Mouse (Mus musculus): ENCODE measurements around the gene Bfsp2.

Gene Bfsp2

DNA sequence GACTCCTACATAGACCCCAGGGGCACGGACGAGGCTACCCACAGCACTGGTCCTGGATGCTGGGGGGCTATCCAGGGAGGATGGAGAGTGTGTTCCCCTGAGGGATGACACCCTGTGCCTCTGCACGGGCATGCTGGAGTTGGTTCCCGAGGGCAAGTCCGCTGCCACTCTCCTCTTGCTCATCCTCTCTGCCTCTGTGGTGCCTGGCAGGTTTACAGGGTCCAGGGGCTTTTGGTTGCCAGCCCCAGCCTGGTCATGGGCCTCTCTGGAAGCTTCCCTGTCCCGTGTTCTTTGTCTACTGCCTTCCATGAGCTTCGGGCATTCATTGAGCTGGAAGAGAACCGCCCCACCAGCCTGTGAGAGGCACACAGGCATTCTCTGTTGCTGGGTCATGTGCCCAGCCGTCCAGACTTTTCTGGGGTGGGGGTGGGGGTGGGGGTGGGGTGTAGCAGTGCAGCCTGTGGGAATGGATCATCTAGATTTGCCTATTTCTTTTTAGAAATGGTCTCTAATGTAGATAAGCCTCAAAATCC, at the start of gene Bfsp2:
Bfsp2 (minus strand) TSS at position 377 of the 533 bp plus-strand sequence.
- no peak for DNase-seq (ENCODE audit: low read depth, low spot score)

DNA sequence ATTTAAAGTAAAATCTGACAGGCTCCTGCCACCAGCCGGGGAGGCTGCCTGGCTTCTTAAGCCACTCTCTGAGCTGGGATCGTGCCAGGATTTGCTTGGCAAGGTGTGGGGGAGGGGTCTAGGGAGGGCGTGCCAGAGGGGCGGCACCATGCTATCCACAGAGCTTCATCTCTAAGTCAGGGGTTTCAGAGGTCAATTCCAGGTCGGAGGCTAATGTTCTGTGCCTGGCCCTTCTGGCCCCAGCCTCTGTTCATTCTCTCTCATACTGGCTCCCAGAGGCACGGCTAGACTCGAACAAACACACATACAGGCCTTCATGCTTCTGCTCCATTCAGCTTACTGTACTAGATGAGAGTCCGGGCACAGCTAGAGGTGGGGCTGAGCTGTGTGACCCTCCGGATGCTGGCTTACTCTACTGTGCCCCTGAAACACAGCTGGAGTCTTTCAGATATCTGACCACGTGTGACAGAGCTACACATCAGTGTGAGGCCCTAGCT, 44.9 kb upstream of the Bfsp2 start:
- no peak for DNase-seq (ENCODE audit: low read depth, low spot score)

DNA sequence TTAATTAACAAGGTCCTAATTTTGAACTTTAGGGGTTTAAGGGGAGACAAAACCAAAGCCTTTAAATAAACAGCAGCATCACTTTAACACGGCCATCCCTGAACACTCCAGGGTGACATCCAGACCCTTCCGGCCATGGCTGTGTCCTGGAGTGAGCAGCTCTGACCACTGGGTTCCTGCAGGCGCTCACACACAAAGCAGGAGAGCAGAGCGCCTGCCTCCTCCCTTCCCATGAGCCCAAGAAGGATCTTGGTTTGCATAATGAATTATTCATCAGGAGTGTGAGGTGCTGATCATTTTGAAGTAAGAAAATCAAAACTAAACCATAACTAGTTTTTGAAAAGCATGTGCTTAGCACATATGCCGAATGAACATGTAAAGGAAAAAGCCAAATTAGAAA, 44.4 kb upstream of the Bfsp2 start:
- DNase-seq (ENCODE audit: low read depth, low spot score): no peak

DNA sequence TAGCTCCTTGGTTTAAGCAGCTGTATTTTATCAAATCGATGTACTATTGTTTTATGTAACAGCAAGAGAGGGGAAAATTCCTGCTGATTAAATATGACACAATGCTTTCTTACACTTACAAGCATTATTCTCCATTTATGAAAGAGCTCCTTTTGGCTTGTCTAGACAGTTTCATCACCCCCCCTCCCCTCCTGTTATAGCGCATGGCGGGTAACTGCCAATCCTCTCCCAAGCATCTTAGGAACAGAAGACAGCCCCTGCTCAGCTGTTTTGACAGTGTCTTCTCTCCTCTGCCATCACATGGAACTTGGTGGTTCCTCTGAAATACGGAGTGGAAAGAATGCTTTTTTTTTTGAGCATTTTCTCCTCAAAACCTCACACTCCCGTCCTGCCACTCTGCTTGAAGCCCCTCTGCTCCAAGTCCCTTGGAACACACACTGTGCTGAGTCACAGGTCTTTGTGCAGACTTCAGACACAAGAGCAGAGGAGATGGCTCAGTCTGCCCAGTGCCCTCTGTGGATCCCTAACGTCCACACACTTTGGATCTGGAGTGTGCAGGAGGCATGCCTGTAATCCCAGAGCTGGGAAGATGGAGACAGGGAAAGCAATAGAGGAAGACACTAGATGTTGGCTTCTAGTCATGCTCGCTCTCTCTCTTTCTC, 43.7 kb upstream of the Bfsp2 start:
- DNase-seq (ENCODE audit: low read depth, low spot score): no peak

DNA sequence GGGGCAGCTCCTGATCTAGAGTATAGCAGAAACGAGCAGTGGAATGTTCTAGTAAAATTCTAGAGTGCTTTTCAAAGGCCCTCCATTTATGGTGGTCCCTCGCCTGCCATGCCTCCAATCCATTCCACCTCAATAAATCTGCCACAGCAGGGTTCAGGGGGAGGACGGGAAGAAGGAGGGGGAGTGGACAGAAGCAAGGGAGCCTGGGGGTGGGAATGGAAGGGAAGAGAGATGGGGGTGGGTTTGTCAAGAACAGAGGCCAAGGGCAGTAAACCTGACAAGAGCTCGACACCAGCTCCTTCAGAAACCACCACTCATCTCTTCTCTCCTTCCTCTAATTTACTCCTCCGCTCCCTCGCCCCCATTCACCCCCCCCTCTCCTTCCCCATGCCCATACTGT, 42.8 kb upstream of the Bfsp2 start:
- DNase-seq (ENCODE audit: low read depth, low spot score): no peak

DNA sequence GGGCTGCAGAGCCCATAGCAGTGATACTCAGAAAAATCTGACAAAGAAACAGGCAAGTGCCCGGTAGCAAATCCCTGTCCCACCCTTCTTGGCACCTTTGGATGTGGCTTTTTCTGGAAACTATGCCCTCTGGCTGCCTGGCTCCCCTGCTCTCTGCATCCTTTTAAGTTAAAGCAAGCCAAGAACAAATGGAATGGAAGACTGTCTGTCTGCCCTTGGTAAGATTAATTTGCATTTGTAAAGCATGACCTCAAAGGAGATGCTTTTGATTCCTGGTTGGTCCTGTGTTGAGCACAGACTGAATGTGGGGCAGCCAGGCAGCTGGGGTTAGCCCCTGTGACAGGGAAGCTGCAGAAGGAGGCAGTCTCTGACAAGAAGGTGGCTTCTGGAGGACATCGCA, 33.7 kb upstream of the Bfsp2 start:
- no peak for DNase-seq (ENCODE audit: low read depth, low spot score)

DNA sequence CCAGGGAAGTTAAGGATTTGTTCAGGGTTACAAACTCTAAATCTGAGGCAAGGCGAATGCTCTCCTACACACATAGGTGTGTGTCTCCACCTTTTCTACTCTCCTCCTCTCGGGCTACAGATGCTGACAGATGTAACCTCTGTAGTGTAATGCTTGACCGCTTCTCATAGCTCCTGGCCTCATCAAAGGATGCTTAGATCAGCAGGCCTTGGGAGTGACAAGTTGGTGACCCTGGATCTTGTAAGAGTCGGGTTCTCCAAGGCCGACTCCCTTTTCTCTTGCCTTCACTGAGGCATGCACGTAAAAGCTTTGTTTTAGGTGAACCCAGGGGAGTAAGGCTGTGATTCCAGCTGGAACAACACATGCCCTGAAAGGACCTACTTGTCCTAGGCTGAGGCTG, 32.0 kb upstream of the Bfsp2 start:
- DNase-seq (ENCODE audit: low read depth, low spot score): no peak

DNA sequence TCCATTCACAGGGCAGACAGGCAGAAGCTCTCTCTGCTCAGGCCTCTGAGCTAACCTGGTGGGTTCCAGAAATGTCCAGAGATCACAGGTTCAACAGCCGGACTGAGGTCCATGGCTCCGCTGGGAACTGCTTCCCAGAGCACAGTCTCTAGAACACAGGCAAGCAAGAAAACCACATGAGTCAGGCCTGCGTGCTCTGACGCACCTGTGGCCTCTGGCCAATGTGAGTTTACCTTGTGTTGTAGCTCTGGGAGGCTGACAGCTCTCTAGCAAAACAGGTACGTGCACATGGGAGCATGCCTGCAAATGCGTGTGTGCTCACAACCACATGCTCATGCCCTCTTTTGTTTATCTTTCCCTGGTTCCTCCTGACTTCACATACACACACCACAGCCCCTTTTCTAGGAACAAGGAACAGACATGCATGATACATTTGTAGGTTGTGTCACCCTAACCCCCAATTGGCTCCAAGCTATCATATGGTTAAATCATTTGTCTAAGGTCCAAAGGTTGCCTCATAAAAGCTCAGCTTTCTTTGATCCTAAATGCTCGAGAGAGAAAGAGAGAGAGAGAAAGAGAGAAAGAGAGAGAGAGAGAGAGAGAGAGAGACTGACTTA, 26.9 kb upstream of the Bfsp2 start:
- DNase-seq (ENCODE audit: low read depth, low spot score): no peak

DNA sequence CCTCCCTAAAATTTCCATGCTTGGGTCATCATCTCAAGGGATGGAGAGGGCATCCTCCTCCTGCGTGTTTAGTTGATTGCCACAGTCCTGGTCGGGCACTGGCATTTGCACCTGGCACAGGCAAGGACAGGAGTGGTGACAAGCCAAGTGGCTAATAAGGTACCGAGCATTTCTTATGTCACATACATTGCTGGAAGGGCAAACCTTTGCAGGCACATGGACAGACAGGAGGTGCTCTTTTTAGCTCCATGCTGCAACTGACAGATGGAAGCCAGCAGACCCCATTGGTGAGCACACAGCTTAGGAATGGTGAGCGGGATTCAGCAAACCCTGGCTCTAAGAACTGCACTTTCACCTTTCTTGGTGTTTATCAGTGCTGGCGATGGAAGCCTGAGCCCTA, 24.8 kb upstream of the Bfsp2 start:
- no peak for DNase-seq (ENCODE audit: low read depth, low spot score)

DNA sequence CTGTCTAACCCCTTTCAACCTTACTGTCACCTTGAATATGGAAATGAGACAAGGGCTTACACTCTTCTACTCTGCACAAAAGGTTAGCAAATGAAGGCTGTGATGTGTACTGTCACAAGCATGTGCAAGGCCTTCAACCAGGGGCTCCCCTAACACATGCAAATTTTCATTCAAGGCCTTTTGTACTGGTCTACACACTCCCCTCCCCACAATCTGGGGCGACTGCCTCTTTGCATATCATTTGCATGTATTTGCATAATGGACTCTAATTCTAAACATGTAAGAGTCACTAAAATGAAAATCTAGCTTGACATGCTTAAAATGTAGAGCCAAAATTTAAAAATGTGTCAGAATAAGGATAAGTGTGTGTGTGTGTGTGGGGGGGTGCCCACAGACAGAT, 24.4 kb upstream of the Bfsp2 start:
- DNase-seq (ENCODE audit: low read depth, low spot score): no peak

DNA sequence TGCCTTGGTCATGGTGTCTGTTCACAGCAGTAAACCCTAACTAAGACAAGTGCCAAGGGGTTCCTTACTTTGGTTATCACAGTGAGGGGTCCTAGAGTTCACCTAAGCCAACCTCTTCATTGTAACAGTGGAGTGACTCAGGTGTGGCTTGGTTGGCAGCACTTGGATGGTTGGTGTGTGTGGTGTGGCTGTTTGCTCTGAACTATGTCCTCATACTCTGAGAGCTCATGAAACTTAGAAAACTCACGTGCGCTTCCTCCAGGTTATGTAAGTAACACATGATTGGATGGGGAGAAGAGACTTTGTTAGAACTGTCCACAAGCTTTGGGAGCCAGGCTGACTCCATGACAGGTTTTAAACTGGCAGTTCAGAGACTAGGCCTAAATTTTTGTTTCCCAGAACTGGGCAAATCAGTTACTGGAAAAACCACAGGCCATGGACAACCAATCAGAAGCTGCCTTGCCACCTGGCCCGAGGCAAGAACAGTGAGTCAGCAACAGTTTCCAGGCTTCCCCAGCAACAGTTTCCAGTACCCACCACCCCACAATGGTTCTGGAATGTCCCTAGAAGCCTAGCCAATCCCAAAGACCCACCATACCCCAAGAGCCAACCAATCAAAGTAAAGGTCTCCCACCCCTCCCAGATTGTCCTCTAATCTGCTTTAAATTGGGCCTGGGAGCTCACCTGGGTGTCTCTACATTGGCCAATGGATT, 23.5 kb upstream of the Bfsp2 start:
- no peak for DNase-seq (ENCODE audit: low read depth, low spot score)

DNA sequence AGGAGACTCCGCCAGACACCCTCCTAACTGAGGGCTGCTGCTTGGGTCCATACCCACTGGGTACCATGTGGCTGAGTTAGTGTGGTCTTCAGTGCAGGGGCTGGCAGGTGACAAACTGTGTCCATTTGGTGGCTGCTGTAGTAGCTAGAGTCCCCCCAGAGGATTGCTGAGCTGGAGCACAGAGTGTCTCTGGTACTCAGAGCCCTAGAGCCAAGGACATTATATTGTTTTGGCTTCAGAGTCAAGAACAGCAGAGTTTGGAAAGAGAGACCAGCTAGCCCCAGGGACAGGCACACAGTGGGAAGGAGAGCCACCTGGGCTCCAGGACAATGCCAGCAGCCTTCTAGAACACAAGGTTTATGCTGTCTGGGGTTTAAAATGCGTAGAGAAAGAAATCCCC, 22.4 kb upstream of the Bfsp2 start:
- no peak for DNase-seq (ENCODE audit: low read depth, low spot score)

DNA sequence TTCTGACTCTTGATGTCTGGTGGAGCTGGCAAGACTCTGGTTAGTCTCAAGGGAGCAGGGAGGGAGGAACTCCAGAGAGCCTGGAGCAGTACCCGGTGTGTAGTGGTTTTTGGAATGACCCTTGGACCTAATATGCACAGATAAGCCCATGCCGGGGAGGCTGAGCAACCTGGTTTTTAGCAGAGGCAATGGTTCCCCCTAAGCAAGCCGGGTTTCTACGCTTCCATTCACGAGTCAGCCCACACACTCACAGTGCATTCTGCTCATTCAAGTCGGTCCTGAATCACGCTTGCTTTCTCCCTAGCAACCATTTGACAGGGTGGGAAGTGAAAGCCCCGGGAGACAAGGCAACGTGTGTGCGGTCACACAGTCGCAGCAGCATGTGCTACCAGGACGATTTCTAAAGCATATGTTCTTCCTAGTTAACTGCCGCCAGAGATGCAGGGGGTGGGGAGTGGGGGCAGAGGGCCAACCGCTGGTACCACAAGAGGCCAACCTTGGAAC, 21.7 kb upstream of the Bfsp2 start:
- no peak for DNase-seq (ENCODE audit: low read depth, low spot score)

DNA sequence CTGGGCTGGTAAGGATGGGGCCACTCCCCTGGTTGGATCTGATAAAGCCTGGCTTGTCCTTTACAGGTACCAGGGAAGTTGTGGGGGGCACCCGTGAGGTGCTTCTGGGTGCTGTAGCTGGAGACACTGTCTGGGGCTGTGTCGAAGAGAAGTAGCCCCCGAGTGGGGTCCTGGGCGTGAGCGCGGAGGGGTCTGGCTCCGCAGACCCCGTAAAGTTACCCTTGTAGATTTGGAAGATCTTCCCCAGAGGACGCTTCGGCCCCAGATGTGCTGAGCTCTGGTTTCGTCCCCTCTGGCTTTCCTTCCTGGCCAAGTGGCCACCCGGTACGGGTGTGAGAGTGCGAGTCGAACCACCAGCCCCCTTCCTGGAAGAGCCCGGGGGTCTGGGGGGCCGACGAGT, 19.1 kb upstream of the Bfsp2 start:
- DNase-seq (ENCODE audit: low read depth, low spot score): no peak

DNA sequence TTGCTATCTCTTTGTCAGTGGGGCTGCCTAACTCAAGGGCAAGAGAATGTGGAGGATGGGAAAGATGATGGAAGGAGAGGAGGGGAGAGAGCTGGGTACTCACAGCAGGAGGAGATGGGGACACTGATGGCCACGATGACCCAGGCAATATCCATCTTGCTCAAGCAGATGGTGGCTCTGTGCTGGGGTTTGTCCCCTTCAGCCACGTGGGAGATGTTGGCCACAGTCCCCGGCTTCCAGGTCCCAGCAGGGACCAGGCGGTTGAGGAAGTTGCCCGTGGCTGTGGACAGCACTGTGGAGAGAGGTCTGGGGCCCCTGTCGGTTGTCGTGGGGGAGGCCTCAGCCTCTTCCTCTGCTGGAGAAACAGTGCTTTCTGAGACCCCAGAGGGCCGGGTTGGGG, 18.5 kb upstream of the Bfsp2 start:
- DNase-seq (ENCODE audit: low read depth, low spot score): no peak

DNA sequence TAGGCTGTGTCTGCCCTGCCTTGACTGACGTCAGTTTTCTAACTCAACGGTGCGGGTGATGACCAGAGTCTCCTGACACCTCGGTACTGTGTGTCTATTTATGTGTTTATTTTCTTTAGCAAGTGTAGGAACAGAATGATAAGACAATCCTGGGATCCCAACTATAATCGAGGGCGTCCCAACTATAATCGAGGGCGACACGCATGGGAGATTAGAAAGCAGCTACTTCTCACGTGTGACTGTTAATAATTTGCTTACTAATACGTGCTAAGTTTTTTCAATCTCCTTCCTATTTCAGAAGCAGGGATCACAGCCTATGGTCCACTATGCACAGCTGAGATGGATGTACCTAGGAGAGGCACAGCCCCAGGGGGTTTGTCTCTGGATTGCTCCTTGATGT, 15.2 kb upstream of the Bfsp2 start:
- DNase-seq (ENCODE audit: low read depth, low spot score): no peak

DNA sequence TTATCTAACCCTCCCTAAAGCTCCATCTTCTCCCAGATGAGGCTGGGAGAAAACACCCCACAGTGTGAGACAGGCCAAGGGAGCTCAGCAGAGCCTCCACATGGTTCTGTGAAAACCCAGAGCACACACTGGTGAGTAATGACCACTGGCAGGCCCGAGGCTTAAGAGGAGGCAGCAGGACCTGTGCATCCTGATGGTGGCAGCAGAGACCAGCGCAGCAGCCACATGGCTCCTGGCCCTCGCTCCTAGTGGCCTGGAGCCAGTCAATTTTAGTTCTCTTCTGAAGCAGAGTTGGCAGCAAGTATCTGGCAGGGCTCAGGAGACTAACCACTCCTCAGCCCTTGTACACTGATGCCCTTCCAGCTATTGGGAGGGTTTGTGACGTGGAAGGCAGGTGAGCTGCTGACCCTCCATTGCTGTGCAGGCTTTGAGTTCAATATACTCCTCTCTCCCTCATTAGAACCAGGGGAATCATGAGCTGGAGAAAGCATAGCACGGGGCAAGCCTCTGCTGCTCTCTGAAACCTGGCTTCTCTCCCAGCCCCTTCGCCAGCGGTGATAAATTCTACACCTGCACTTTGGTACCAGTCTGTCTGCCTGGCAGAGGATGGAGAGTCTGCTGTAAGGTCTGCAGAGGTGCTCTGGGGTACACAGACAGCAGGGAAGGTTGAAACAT, 14.3 kb upstream of the Bfsp2 start:
- DNase-seq (ENCODE audit: low read depth, low spot score): peak; percentile 67

DNA sequence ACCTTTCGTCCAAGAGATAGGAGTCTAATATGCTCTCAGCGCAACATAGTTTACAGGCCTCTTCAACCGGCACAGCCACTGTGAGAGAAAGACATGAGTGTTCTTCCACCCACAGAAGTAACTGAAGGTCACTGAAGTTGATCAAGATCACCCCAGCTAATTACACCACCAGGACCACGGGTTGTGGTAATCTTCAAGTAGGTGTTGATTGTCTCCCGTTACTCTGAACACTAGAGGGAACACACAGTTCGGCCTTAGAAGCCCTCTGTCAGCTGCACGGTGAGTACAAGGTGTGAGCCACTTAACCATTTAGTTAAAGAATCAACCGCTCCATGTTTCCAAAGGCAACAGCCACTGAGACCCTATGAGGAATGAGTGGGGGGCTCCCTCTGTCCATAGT, 11.8 kb upstream of the Bfsp2 start:
- no peak for DNase-seq (ENCODE audit: low read depth, low spot score)

DNA sequence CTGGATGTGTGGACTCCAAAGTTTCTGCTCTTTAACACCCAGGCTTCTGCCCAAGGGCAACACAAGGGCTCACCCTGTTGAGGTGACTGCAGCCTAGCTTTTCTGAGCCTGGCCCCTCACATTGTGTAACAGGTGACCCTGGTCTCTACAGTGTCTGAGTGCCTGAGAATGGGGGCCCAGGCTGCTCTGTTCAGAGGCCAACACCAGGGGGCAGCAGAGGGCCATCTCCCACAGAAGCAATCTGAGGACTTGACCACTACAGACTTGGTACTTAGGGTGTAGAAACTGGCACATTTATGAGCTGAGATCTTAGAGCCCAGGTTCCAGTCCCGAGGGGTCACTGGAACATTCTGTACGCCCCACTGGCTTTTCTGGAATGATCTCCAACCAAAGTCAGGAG, 10.2 kb upstream of the Bfsp2 start:
- peak; percentile 77 for DNase-seq (ENCODE audit: low read depth, low spot score)

DNA sequence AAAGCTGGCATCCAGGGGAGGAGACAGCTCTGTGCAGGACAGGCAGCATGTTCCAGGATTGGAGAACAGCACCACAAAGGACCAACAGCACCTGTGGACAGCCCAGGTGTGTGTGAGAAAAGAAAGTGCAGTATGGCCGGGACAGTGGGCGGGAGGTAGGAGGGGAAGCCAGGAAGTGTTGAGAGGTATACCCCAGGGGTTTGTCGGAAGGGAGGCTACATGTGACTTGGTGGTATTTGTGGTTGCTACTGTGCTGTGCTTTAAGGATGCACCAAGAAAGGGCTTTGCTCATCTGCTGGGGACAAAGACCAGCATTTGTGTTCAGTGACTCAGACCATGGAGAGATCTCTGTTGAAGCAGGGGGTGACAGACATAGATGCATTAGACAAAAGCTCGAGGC, 9.7 kb upstream of the Bfsp2 start:
- DNase-seq (ENCODE audit: low read depth, low spot score): no peak

DNA sequence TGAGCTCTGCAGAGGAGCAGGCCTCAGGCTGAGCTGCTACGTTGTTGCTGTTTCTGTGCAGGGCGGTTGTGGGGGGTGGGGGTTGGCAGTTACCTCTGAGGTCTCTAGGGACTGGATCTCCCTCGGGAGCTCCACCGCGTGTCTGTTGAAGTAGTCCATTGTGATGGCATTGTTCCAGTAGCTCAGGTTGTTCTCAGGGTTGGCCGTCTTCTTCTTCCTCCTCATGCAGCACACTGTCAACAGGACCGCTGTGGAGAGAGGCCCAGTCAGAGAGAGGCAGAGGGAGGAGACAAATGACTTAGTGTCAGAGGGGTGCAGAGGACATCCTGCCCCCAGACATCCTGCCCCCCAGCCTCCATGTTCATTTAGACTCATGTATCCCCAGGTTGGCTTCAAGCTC, 8.9 kb upstream of the Bfsp2 start:
- no peak for DNase-seq (ENCODE audit: low read depth, low spot score)

DNA sequence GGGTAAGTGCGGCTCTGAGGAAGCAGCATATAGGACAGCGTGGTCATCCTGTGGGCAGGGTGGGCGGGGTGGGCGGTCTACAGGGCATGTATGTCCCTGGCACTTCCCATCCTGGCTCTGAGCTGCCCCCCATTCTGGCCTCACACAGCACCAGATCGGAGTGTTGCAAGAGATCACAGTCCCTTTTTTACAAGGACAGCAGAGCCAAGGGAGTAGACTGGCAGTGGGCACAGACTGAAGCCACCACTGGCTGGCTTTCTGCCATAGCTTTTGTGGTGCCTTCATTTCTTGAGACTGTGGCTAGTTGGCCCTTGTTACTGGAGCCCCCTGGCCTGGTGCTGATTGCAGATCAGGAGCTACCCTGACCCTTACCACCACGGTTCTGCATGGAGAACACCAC, 6.0 kb upstream of the Bfsp2 start:
- DNase-seq (ENCODE audit: low read depth, low spot score): no peak

All from forelimb bud, embryonic 11.5 days (tissue).